16 mouse cellular contexts compared by ENCODE assay signal in genomic region chr5:130299526-130299925, GRCm38 (mm10).
"Had no signal": no experiment of that assay in that cellular context is flagged by ENCODE, and none has a peak within 500 bp of the region (broad histone marks: within the 10 kb centered on the region; RNA-seq: fewer than 3 reads in every experiment).

No protein-coding gene starts in this region.

- DNase-seq: heart, postnatal 10 days; heart, postnatal 14 days; heart, postnatal 36 days; heart, postnatal 4 days; kidney, adult 11 months; kidney, adult 18-20 months; kidney, adult 2 months; kidney, adult 8-10 months; kidney, adult 9 months; kidney, postnatal 10 days; kidney, postnatal 14 days; kidney, postnatal 25 days; kidney, postnatal 36 days; kidney, postnatal 4 days; layer of hippocampus, adult 9-11 months; layer of hippocampus, postnatal 36 days had no signal
